Mouse (Mus musculus): Measurements from ENCODE around the gene Atn1.

DNA sequence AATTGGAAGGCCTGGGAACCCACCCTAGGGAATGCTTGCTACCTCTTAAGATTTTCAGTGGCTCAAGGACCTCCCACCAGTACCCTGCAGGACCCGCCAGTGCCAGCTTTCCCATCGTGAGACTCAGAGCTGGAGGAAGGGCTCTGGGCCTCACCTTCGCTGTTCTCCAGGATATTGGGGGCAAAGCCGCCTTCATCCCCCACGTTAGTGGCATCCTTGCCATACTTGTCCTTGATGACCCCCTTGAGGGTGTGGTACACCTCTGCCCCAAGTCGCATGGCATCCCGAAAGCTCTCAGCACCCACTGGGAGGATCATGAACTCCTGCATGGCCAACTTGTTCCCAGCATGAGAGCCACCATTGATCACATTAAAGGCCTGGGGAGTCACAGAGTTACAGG is 9.6 kb upstream of the Atn1 start:
- TF ChIP-seq CTCF (IDR thresholded peaks at IDR 0.05; ENCODE audit: low read depth, low read length) (no peak), GATA1 (IDR thresholded peaks at IDR 0.05; ENCODE audit: borderline replicate concordance, low read length) (no peak), TAL1 (conservative IDR thresholded peaks at IDR 0.05; ENCODE audit: low read depth, low read length) (no peak), POLR2AphosphoS5 (IDR thresholded peaks at IDR 0.05; ENCODE audit: insufficient replicate concordance, low read depth, low read length) (no peak), GATA2 (IDR thresholded peaks at IDR 0.05; ENCODE audit: borderline replicate concordance, low read depth, low read length) (no peak)

Data from G1E (cell line).